Mouse (Mus musculus) ovary, postnatal 10 days (tissue): ENCODE measurements around the gene Ugt1a7c.
"Not testable (repeated sequence)": the region's sequence is repeated elsewhere in the genome, so short reads cannot be mapped to it uniquely, and the experiment has no call there.

ENCODE experiments used
- DNase-seq: peaks from one replicate; pipeline ENCODE4 v3.0.0; 2022; ENCODE audit warnings: low spot score

The Ugt1a7c gene

GRCm38 (mm10) chr1:88224029-88224776 is 129.3 kb downstream of the Ugt1a7c start:
- peak; percentile 58 for DNase-seq

DNA sequence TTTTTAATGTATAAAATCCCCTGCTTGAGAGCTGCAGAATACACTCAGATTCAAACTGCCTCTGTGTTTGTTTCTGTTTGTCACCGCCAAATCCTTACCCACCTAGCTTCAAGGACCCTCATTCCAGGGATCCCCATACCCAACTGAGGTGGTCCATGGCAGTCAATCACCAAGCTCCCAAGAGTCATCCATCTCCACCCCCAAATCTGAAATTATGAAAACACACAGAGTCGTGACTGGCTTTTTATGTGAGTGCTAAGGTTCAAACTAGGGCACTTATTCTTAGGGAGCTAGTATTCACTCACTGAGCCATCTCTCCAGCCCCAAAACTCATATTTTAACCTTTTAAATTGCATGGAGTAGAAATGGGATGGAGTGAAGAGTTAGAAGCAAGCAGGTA is 130.4 kb downstream of the Ugt1a7c start:
- not testable (repeated sequence) for DNase-seq

DNA sequence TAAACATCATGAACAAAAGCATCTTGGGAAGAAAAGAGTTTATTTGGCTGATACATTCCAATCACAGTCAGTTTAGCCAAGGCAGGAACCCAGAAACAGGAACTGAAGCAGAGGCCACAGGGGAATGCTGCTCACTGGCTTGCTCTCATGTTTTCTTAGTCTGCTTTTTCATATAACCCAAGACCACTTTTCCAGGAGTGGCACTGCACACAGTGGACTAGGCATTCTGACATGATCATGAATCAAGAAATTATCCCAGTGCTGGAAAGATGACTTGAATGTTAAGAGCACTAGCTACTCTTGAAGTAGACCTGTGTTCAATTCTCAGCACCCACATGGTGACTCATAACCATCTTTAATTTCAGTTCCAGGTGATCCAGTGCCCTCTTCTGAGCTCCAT is 130.9 kb downstream of the Ugt1a7c start:
- DNase-seq: no peak

DNA sequence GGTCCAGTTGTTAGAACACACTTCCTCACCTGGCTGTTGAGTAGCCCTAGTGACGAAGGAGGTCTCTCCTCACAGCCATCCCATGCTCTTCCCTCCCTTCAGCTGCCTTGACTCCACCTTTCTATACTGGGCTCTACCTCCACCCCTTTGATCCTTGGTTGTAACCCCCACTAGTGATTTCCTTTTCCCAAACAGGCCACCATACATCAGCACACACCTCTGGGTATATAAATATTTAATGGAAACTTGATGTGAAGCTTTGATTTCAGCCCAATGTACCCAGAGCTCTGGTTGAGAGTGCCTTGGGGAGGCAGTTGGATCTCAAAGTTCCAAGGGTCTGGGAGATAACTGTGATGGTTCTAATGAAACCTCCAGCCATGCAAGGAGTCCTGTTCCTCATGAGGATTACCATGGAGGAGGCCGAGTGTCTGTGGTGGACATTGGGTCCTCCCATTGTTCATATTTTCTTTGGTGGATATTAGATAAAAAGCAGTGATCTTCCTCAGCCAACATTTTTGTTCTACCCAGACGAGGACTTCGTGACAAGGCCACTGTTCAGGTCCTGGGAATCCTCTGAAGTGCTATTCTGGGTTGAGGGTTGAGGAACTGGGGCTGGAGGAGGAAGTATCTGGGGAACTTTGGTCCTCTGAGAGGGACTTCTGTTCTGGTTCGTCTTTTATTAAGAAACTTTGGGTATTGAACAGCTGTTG is 132.0 kb downstream of the Ugt1a7c start, which contains the start of gene Mroh2a:
TSS of gene Mroh2a (plus strand) at position 317 of the 710 bp plus-strand sequence.
- DNase-seq: no peak

DNA sequence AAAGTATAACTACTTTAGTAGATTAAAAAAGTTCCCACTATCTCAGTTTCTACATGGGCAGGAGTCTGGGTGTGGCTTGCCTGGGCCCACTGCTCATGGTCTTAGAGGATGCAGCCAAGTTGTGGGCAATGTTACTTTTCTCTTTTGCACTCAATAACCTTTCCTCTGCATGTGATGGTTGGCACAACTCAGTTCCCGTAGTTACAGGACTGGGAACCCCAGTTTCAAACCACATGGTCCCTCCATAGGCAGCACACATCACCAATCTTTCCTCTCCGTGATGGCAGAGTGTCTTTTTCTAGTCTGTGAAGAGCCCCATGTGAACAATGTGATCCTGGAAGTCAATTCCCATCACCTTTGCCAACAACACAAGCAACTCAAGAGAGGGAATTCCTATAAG is 132.6 kb downstream of the Ugt1a7c start:
- peak; percentile 8 for DNase-seq

- DNase-seq: no peak
These were observed 133.3 kb downstream of the Ugt1a7c start for GRCm38 (mm10) chr1:88228121-88228520.

DNA sequence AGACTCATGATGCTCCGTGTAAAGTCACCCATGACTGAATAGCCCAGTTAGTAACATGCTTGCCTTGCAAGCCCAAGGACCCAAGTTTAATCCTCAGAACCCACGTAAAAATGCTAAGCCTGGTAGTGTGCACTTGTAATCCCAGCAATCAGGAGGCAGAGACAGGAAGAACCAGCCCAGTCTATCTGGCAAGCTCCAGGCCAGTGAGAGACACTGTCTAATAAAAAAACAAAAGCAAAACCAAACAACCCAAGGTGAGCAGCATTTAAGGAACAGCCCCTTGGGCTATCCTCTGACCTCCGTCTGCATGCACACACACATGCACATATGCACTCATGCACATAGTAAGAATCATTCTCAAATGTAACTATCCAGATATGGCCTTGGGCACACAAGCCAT is 134.7 kb downstream of the Ugt1a7c start:
- DNase-seq: no peak

GRCm38 (mm10) chr1:88229986-88230385 is 135.1 kb downstream of the Ugt1a7c start:
- no peak for DNase-seq

GRCm38 (mm10) chr1:88230421-88230820 is 135.6 kb downstream of the Ugt1a7c start:
- DNase-seq: no peak

- DNase-seq: no peak
These were observed 136.3 kb downstream of the Ugt1a7c start for GRCm38 (mm10) chr1:88230981-88231802.

- no peak for DNase-seq
These were observed 137.1 kb downstream of the Ugt1a7c start for GRCm38 (mm10) chr1:88231803-88232499.

DNA sequence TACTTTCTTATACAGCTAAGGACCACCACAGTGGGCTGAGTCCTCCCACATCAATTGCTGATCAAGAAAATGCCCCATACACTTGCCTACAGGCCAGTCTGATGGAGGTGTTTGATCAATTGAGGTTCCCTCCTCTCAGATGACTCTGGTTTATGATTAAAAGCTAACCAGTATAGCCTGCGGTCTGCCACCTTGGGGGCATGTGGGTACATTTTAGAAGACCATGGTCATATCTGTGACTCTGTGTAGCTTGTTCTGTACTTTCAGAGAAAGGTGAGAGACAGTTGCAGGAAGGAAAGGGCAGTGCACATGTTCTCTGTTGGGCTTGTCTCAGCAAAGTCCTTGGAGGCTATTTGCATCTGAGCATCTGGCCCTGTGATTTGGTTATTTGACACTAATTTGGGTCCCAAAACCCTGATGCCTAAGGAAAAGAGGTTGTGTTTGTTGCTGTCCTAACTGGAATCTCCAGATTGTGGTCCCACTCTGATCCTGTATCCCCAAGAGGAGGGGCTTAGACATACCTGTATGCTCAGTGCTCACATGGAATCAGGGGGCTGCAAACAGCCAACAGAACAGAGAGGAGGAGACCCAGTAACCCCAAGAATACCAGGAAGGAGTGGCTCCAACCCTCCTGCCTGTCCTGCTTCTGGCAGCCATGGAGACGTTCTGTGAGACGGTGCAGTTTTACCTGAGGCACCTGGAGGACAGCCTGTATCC is 138.0 kb downstream of the Ugt1a7c start:
- no peak for DNase-seq

DNA sequence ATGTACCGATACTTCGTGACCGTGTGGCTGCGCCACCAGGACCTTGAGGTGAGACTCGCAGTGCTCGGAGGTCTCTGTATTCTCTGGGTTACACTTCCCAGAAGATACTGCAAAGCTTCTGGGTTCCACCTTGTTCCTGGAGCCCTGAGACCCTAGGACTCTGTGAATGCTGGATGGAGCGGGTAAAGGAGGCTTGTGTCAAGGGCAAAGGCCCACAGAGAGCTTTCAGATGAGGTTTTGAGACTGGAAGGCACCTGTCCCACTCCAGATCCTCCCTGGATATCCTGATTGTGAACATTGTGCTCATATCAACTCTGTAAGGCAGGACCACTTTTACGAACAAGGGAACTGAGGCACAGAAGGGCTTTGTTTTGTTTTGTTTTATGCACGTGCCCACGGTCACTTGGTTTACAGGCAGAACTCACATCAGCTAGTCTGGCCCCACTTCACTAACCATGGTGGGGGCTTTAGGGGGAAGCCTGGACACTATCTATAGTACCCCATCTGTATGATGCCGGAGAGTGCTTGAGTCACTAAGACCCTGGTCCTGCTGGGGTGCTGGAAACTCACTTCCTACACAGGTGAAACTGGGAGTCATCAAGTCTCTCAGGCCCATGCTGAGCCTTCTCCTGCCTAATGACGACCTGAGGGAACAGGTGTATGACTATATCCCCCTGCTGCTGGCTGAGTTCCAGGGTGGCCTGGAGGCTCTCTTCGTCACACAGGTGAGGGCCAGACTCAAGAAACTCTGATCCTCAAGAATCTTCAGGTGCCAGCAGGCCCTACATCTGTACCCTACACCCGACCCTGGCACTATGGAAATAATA is 138.8 kb downstream of the Ugt1a7c start:
- no peak for DNase-seq

- DNase-seq: no peak
These were observed 139.4 kb downstream of the Ugt1a7c start for GRCm38 (mm10) chr1:88234248-88234610.

GRCm38 (mm10) chr1:88234646-88235045 is 139.8 kb downstream of the Ugt1a7c start:
- DNase-seq: no peak

- DNase-seq: no peak
These were observed 140.4 kb downstream of the Ugt1a7c start for GRCm38 (mm10) chr1:88235046-88235893.

GRCm38 (mm10) chr1:88235894-88236415 is 141.1 kb downstream of the Ugt1a7c start:
- no peak for DNase-seq

GRCm38 (mm10) chr1:88237311-88237710 is 142.4 kb downstream of the Ugt1a7c start:
- no peak for DNase-seq

GRCm38 (mm10) chr1:88238771-88239170 is 143.9 kb downstream of the Ugt1a7c start:
- DNase-seq: no peak
